ENCODE assay signal across 11 mouse cellular contexts in genomic region chr10:88346454-88347245, GRCm38 (mm10). TPM values are rescaled to one million over a fixed set of nuclear protein-coding genes. Genes with fewer than 3 reads are reported as not detected.
DNase-seq lines count a peak whose midpoint lies in the region; ATAC-seq and TF ChIP-seq lines count a peak whose summit lies in the region.
"Had no signal": no experiment of that assay in that cellular context is flagged by ENCODE, and none has a peak within 500 bp of the region (broad histone marks: within the 10 kb centered on the region; RNA-seq: fewer than 3 reads in every experiment).

No protein-coding gene starts in this region.

- no peaks in the 10 kb centered on the region for H3K4me1 ChIP-seq in heart, postnatal 0 days (ENCODE audit: control insufficient read depth, insufficient read depth)
- peaks cover 3% of the 10 kb centered on the region; the same call in 1 of the 2 replicates for H3K4me1 ChIP-seq in megakaryocyte, embryonic 14.5 days
- H3K4me1 ChIP-seq: kidney, embryonic 15.5 days had no signal

- intact Hi-C loops in heart, postnatal 25 days (cut with DNase I), result no loop called here

- no peak for TF ChIP-seq CTCF in heart, postnatal 0 days (IDR thresholded peaks at IDR 0.05; ENCODE audit: low read depth)

- H3K27ac ChIP-seq in heart, postnatal 0 days (ENCODE audit: low read depth), result no peak overlapping the region; the same call in 1 of the 2 replicates
- H3K27ac ChIP-seq: hindbrain, postnatal 0 days; kidney, embryonic 15.5 days had no signal

- no peak; the same call in 1 of the 2 replicates for ATAC-seq in heart, postnatal 0 days (ENCODE audit: insufficient read depth, low read depth)
- peak; percentile 12; the same call in 1 of the 2 replicates for ATAC-seq in common myeloid progenitor, adult 5-6 weeks (replicated peaks; ENCODE audit: low read depth, poor library complexity, severe bottlenecking)
- ATAC-seq: hindbrain, postnatal 0 days had no signal

- peak overlapping the region; percentile 38; the same call in 1 of the 2 replicates for H3K4me2 ChIP-seq in heart, postnatal 0 days (ENCODE audit: low read depth, low read length)
- H3K4me2 ChIP-seq: kidney, embryonic 15.5 days had no signal

- no peaks in the 10 kb centered on the region for H3K36me3 ChIP-seq in heart, postnatal 0 days (replicated peaks; ENCODE audit: control insufficient read depth, insufficient read depth, low read length)
- H3K36me3 ChIP-seq in megakaryocyte, embryonic 14.5 days (replicated peaks; ENCODE audit: low read length), result no peaks in the 10 kb centered on the region
- H3K36me3 ChIP-seq: kidney, embryonic 15.5 days had no signal

- no peak overlapping the region for H3K4me3 ChIP-seq in heart, postnatal 0 days (ENCODE audit: low read depth, low read length)
- H3K4me3 ChIP-seq in megakaryocyte, embryonic 14.5 days (replicated peaks), result peak overlapping the region; percentile 17
- H3K4me3 ChIP-seq: kidney, embryonic 15.5 days had no signal

- WGBS in heart, postnatal 0 days, result 54% methylated on average over 12 of the region's 12 CpGs

- no peak for DNase-seq in heart, postnatal 0 days (ENCODE audit: low spot score)
- no peak for DNase-seq in heart, postnatal 25 days (ENCODE audit: low spot score)
- peak; percentile 46 for DNase-seq in R1 (ENCODE audit: low read depth, low spot score)
- no peak for DNase-seq in layer of hippocampus, postnatal 10 days (ENCODE audit: low spot score in 2 of 2)
- DNase-seq in right cerebral cortex, adult 2 months (ENCODE audit: low spot score in 2 of 2), result no peak
- DNase-seq: cerebellum, postnatal 10 days; lung, postnatal 4 days had no signal

- no peaks in the 10 kb centered on the region for H3K27me3 ChIP-seq in heart, postnatal 0 days (ENCODE audit: control insufficient read depth, insufficient read depth, low read length)
- H3K27me3 ChIP-seq in megakaryocyte, embryonic 14.5 days (replicated peaks), result peaks cover 2% of the 10 kb centered on the region
- H3K27me3 ChIP-seq: kidney, embryonic 15.5 days had no signal

- H3K9me3 ChIP-seq in heart, postnatal 0 days (replicated peaks; ENCODE audit: control insufficient read depth, low read length), result no peaks in the 10 kb centered on the region
- H3K9me3 ChIP-seq in megakaryocyte, embryonic 14.5 days, result no peaks in the 10 kb centered on the region
- H3K9me3 ChIP-seq: kidney, embryonic 15.5 days had no signal

- TF ChIP-seq EP300 in heart, postnatal 0 days (IDR thresholded peaks at IDR 0.05; ENCODE audit: low read depth), result no peak

- no peak overlapping the region for H3K9ac ChIP-seq in heart, postnatal 0 days (replicated peaks; ENCODE audit: low read depth, low read length)
- H3K9ac ChIP-seq: kidney, embryonic 15.5 days had no signal

RNA-seq across cellular contexts. Expression of gene Dram1, which starts 32.2 kb away (rescaled TPM):
- 1.5 and 2.2 TPM in 2 replicates for total RNA-seq in heart, postnatal 0 days (2014; rRNA removed; ENCODE audit: low replicate concordance)
- 1.2 and 1.8 TPM in 2 replicates for polyA plus RNA-seq in heart, postnatal 0 days (2015; fragmentation: Nextera tagmentation; extraction: Ambion mirVana)
- total RNA-seq in heart, postnatal 25 days (2021), result 1 to 10 TPM; 3.8 to 4.1 TPM
- total RNA-seq in common myeloid progenitor, adult 5-6 weeks (2017), result 4.2 and 7.4 TPM in 2 replicates
- 0.72 TPM in 1 of 2 replicates, not detected in the other for polyA plus RNA-seq in megakaryocyte, embryonic 14.5 days (2012; ENCODE audit: insufficient read depth, low replicate concordance)
- total RNA-seq in layer of hippocampus, postnatal 10 days (2021), result 1 to 10 TPM in 1 of 2 experiments, under 1 TPM in 1; 0.87 to 1.5 TPM

RNA-seq across cellular contexts. Expression of gene Gnptab, which starts 32.3 kb away (rescaled TPM):
- total RNA-seq in heart, postnatal 0 days (2014; rRNA removed; ENCODE audit: low replicate concordance), result 15.8 and 18.8 TPM in 2 replicates
- 8.4 and 9.7 TPM in 2 replicates for polyA plus RNA-seq in heart, postnatal 0 days (2015; fragmentation: Nextera tagmentation; extraction: Ambion mirVana)
- 10 to 100 TPM; 25.5 to 29.9 TPM for total RNA-seq in heart, postnatal 25 days (2021)
- total RNA-seq in common myeloid progenitor, adult 5-6 weeks (2017), result 53.2 and 68.3 TPM in 2 replicates
- polyA plus RNA-seq in megakaryocyte, embryonic 14.5 days (2012; ENCODE audit: insufficient read depth, low replicate concordance), result 0.57 TPM in 1 of 2 replicates, not detected in the other
- 10 to 100 TPM; 86.3 to 93.5 TPM for total RNA-seq in layer of hippocampus, postnatal 10 days (2021)
